Mouse (Mus musculus) cerebellum, adult 11-12 months (tissue): ENCODE measurements at regions not wholly inside any gene's neighbourhood (a gene's known extent, or its start where the extent isn't known, plus 50 kb on each side); places are given as distances from the start of the nearest gene placed in this dataset.
A peak's percentile ranks its signal among the peaks of the same experiment; 100 is the strongest.

Experiments
- DNase-seq: peaks from one replicate; pipeline ENCODE4 v3.0.0; 2022

- no peak for DNase-seq
These were observed 91.3 kb downstream of the Tomm20 start for GRCm38 (mm10) chr8:126854121-126855055.

- no peak for DNase-seq
These were observed 92.8 kb downstream of the Tomm20 start for GRCm38 (mm10) chr8:126852663-126853390.

- DNase-seq, result no peak
These were observed 93.5 kb downstream of the Tomm20 start for GRCm38 (mm10) chr8:126852184-126852583.

GRCm38 (mm10) chr8:126851780-126852179, 93.9 kb downstream of the Tomm20 start:
- no peak for DNase-seq

- no peak for DNase-seq
These were observed 95.5 kb downstream of the Tomm20 start for GRCm38 (mm10) chr8:126850189-126850535.

GRCm38 (mm10) chr8:126849411-126850188, 96.0 kb downstream of the Tomm20 start:
- DNase-seq, result no peak

GRCm38 (mm10) chr8:126848369-126849105, 97.1 kb downstream of the Tomm20 start:
- no peak for DNase-seq

GRCm38 (mm10) chr8:126847664-126848353, 97.8 kb downstream of the Tomm20 start:
- DNase-seq, result no peak

GRCm38 (mm10) chr8:126846188-126846565, 99.5 kb downstream of the Tomm20 start:
- no peak for DNase-seq

- no peak for DNase-seq
These were observed 100.0 kb downstream of the Tomm20 start for GRCm38 (mm10) chr8:126845530-126846187.

GRCm38 (mm10) chr8:126844627-126845026, 101.0 kb downstream of the Tomm20 start:
- DNase-seq, result no peak

- DNase-seq, result no peak
These were observed 104.5 kb downstream of the Tomm20 start for GRCm38 (mm10) chr8:126841187-126841586.

- peak; percentile 80 for DNase-seq
These were observed 105.8 kb downstream of the Tomm20 start for GRCm38 (mm10) chr8:126839712-126840355.

GRCm38 (mm10) chr8:126839039-126839711, 106.5 kb downstream of the Tomm20 start:
- DNase-seq, result no peak

GRCm38 (mm10) chr8:126838228-126838627, 107.4 kb downstream of the Tomm20 start:
- no peak for DNase-seq

GRCm38 (mm10) chr8:126837318-126838025, 108.2 kb downstream of the Tomm20 start:
- no peak for DNase-seq

- no peak for DNase-seq
These were observed 110.1 kb downstream of the Tomm20 start for GRCm38 (mm10) chr8:126835554-126835953.

- DNase-seq, result no peak
These were observed 111.9 kb downstream of the Tomm20 start for GRCm38 (mm10) chr8:126833471-126834453.
